Mouse (Mus musculus) MEL (cell line): ENCODE measurements around the gene Tnfrsf1b. TPM values are rescaled to one million over a fixed set of nuclear protein-coding genes. Genes with fewer than 3 reads are reported as not detected.

Experiments used
- DNase-seq: peaks from one replicate; pipeline ENCODE4 v3.0.0; 2011; ENCODE audit warnings: low read depth, low spot score
- H3K27ac ChIP-seq: 2 replicates; pipeline ENCODE4 v1.5.1; 2012; ENCODE audit warnings: low read depth, mild to moderate bottlenecking, control low read depth, low read length, moderate library complexity; ENCODE audit not compliant: control insufficient read depth
- H3K27me3 ChIP-seq, 2 experiments: fragments of 150-350 bp in 1 of 2; sonication (generic) in 1 of 2; 2 replicates each; pipeline ENCODE4 v1.6.1; 2012; ENCODE audit warnings: low read length in 2 of 2, mild to moderate bottlenecking in 2 of 2, improper control_type of control experiment in 1 of 2, moderate library complexity in 1 of 2; ENCODE audit not compliant: insufficient read depth in 2 of 2, control insufficient read depth in 1 of 2
- H3K36me3 ChIP-seq, 2 experiments: 2 replicates each; pipeline ENCODE4 v1.6.1; 2012 to 2014; ENCODE audit warnings: low read length in 2 of 2, improper control_type of control experiment in 1 of 2, inconsistent platforms in 1 of 2, mild to moderate bottlenecking in 1 of 2; ENCODE audit not compliant: insufficient read depth in 2 of 2, control insufficient read depth in 1 of 2
- H3K4me1 ChIP-seq, 2 experiments: fragments of 150-350 bp in 1 of 2; sonication (generic) in 1 of 2; 2 replicates each; pipeline ENCODE4 v1.6.1; 2012; ENCODE audit warnings: low read length in 2 of 2, improper control_type of control experiment in 1 of 2, mild to moderate bottlenecking in 1 of 2; ENCODE audit not compliant: insufficient read depth in 2 of 2, control insufficient read depth in 1 of 2
- H3K4me3 ChIP-seq, 2 experiments: fragments of 150-350 bp in 1 of 2; sonication (generic) in 1 of 2; 2 replicates each; pipeline ENCODE4 v1.5.1; 2012; ENCODE audit warnings: low read depth in 2 of 2, low read length in 2 of 2, mild to moderate bottlenecking in 2 of 2, moderate library complexity in 2 of 2, control low read depth in 1 of 2, improper control_type of control experiment in 1 of 2; ENCODE audit not compliant: control insufficient read depth in 1 of 2, insufficient read depth in 1 of 2
- H3K79me2 ChIP-seq: 2 replicates; pipeline ENCODE4 v1.6.1; 2012; ENCODE audit warnings: mild to moderate bottlenecking, low read length, moderate library complexity; ENCODE audit not compliant: control insufficient read depth, poor library complexity, insufficient read depth
- H3K9ac ChIP-seq: 2 replicates; pipeline ENCODE4 v1.6.1; 2012; ENCODE audit warnings: low read depth, mild to moderate bottlenecking, control low read depth, low read length, moderate library complexity; ENCODE audit not compliant: control insufficient read depth, poor library complexity, severe bottlenecking
- H3K9me3 ChIP-seq: fragments of 150-350 bp; sonication (generic); replicated peaks from 2 replicates; pipeline ENCODE4 v1.6.1; 2012; ENCODE audit warnings: mild to moderate bottlenecking, low read length, improper control_type of control experiment, moderate library complexity; ENCODE audit not compliant: insufficient read depth
- CHD2 ChIP-seq: IDR thresholded peaks from 2 replicates; pipeline ENCODE4 v1.6.1; 2011; ENCODE audit warnings: low read length, improper control_type of control experiment
- GABPA ChIP-seq: IDR thresholded peaks from 2 replicates; pipeline ENCODE4 v1.6.1; 2012; ENCODE audit warnings: low read depth, mild to moderate bottlenecking, inconsistent platforms, low read length, improper control_type of control experiment, moderate library complexity
- GATA1 ChIP-seq: IDR thresholded peaks from 2 replicates; pipeline ENCODE4 v1.6.1; 2011; ENCODE audit warnings: low read depth, low read length, improper control_type of control experiment
- HCFC1 ChIP-seq: IDR thresholded peaks from 2 replicates; pipeline ENCODE4 v1.6.1; 2012; ENCODE audit warnings: low read depth, mild to moderate bottlenecking, inconsistent platforms, low read length, improper control_type of control experiment, moderate library complexity
- KAT2A ChIP-seq: conservative IDR thresholded peaks from 2 replicates; pipeline ENCODE4 v1.6.1; 2012; ENCODE audit warnings: low read depth, low read length, improper control_type of control experiment, inconsistent platforms
- MAFK ChIP-seq: IDR thresholded peaks from 2 replicates; pipeline ENCODE4 v1.6.1; 2011; ENCODE audit warnings: low read depth, mild to moderate bottlenecking, low read length, improper control_type of control experiment, borderline replicate concordance
- MXI1 ChIP-seq: IDR thresholded peaks from 2 replicates; pipeline ENCODE4 v1.6.1; 2011; ENCODE audit warnings: mild to moderate bottlenecking, low read depth, low read length, improper control_type of control experiment
- MYC ChIP-seq: IDR thresholded peaks from 2 replicates; pipeline ENCODE4 v1.6.1; 2011; ENCODE audit warnings: low read depth, mild to moderate bottlenecking, low read length, improper control_type of control experiment, moderate library complexity
- NRF1 ChIP-seq: IDR thresholded peaks from 2 replicates; pipeline ENCODE4 v1.6.1; 2014; ENCODE audit warnings: low read depth, mild to moderate bottlenecking, inconsistent platforms, low read length, improper control_type of control experiment, moderate library complexity; ENCODE audit not compliant: poor library complexity, insufficient read depth, severe bottlenecking
- POLR2A ChIP-seq, 2 experiments: IDR thresholded peaks; 2 replicates each; pipeline ENCODE4 v1.6.1; 2011 to 2012; ENCODE audit warnings: low read length in 2 of 2, mild to moderate bottlenecking in 2 of 2, control low read depth in 1 of 2, improper control_type of control experiment in 1 of 2, low read depth in 1 of 2, moderate library complexity in 1 of 2; ENCODE audit not compliant: control insufficient read depth in 1 of 2, insufficient read depth in 1 of 2, poor library complexity in 1 of 2
- POLR2AphosphoS5 ChIP-seq: IDR thresholded peaks from 2 replicates; pipeline ENCODE4 v1.6.1; 2012; ENCODE audit warnings: low read depth, borderline replicate concordance, mild to moderate bottlenecking, inconsistent platforms, low read length, moderate library complexity, mixed read lengths
- RCOR1 ChIP-seq: IDR thresholded peaks from 2 replicates; pipeline ENCODE4 v1.6.1; 2012; ENCODE audit warnings: low read depth, mild to moderate bottlenecking, inconsistent platforms, low read length, improper control_type of control experiment
- TAL1 ChIP-seq: IDR thresholded peaks from 2 replicates; pipeline ENCODE4 v1.6.1; 2012; ENCODE audit warnings: mild to moderate bottlenecking, inconsistent platforms, low read length, moderate library complexity, mixed read lengths
- TBP ChIP-seq: IDR thresholded peaks from 2 replicates; pipeline ENCODE4 v1.8.0; 2011; ENCODE audit warnings: low read depth, low read length, improper control_type of control experiment
- TCF12 ChIP-seq: IDR thresholded peaks from 2 replicates; pipeline ENCODE4 v1.6.1; 2014; ENCODE audit warnings: low read depth, mild to moderate bottlenecking, inconsistent platforms, low read length, improper control_type of control experiment, moderate library complexity
- UBTF ChIP-seq: IDR thresholded peaks from 2 replicates; pipeline ENCODE4 v1.6.1; 2012; ENCODE audit warnings: low read depth, mild to moderate bottlenecking, inconsistent platforms, low read length, improper control_type of control experiment, moderate library complexity, borderline replicate concordance; ENCODE audit not compliant: insufficient read depth
- ZC3H11A ChIP-seq: IDR thresholded peaks from 2 replicates; pipeline ENCODE4 v1.6.1; 2012; ENCODE audit warnings: low read depth, mild to moderate bottlenecking, inconsistent platforms, low read length, improper control_type of control experiment
- ZKSCAN1 ChIP-seq: IDR thresholded peaks from 2 replicates; pipeline ENCODE4 v1.6.1; 2012; ENCODE audit warnings: low read depth, mild to moderate bottlenecking, inconsistent platforms, low read length, improper control_type of control experiment, moderate library complexity
- ZMIZ1 ChIP-seq: IDR thresholded peaks from 2 replicates; pipeline ENCODE4 v1.6.1; 2012; ENCODE audit warnings: low read depth, mild to moderate bottlenecking, inconsistent platforms, low read length, improper control_type of control experiment, moderate library complexity
- polyA plus RNA-seq, 2 experiments: library from polyadenylated mRNA; stranded (reverse) in 1 of 2; unstranded in 1 of 2; fragments of >175 nt in 1 of 2; fragments of >200 nt in 1 of 2; gene quantifications; 2 replicates each; pipeline versions ENCODE4 v1.2.1 to v1.2.4; 2012; ENCODE audit warnings: low replicate concordance in 2 of 2, low read depth in 1 of 2; ENCODE audit not compliant: insufficient read length in 2 of 2, insufficient read depth in 1 of 2, missing spikeins in 1 of 2
- total RNA-seq: library from RNA; depleted of rRNA; stranded (reverse); fragments of 300-350 nt; gene quantifications from 2 replicates; pipeline ENCODE4 v1.2.3, GENCODE M21; 2012

Gene Tnfrsf1b
- total and polyA plus RNA-seq, 3 experiments = 0.58 to 1.2 TPM; not detected in 1

DNA sequence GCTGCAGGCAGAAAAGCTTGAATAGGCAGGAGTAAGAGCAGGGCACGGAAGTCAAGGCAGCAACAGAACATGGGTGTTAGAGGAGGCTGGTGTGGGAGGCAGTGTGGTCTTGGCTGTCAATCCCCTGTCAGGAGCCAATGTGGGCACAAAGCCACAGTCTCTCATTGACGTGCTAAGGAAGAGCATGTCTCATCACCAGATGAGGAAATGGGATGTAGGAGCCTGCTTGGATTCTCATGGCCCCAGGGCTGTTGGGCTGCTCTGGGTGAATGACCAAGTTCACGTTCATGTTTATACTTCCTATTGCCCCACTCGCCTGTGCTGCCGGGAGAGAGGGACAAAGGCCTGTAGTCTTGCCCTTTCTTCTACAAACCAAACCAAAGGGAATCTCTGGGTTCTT lies 28.8 kb downstream of the Tnfrsf1b start:
- peaks cover 0 to 10% of the 10 kb centered on the region in 2 experiments; a peak in 2 of 4 replicates for H3K36me3 ChIP-seq
- no peak overlapping the region for H3K4me3 ChIP-seq
- no peak for DNase-seq
- no peaks in the 10 kb centered on the region for H3K9me3 ChIP-seq
- no peaks in the 10 kb centered on the region for H3K27me3 ChIP-seq
- no peaks in the 10 kb centered on the region for H3K79me2 ChIP-seq
- H3K27ac ChIP-seq = no peak overlapping the region
- H3K4me1 ChIP-seq = peaks cover 7 to 15% of the 10 kb centered on the region in 2 experiments
- no peak overlapping the region for H3K9ac ChIP-seq
- TF ChIP-seq POLR2AphosphoS5 (no peak), GABPA (no peak), ZKSCAN1 (no peak), NRF1 (no peak), ZC3H11A (no peak), MYC (no peak), UBTF (no peak)

DNA sequence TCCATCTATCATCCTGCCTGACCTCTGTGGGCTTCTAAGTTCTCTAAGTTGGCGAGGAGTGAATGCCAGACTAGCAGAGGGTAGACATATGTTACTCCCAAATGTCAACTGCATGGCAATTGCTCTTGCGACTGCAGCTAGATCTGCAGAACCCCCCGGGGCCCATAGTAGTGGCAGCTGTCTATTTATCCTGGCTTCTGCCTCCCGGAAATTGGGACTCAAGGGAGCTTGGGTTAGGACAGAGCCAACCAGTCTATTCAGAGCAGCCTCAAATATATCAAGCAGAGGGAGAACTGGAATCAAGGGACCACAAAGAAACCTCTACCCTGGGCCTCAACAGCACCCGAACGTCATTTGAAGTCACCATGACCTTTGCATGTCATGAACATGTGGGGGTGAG lies 29.6 kb downstream of the Tnfrsf1b start:
- Histone ChIP-seq H3K9ac (no peak overlapping the region), H3K79me2 (no peaks in the 10 kb centered on the region), H3K4me3 (no peak overlapping the region), H3K27ac (no peak overlapping the region), H3K9me3 (no peaks in the 10 kb centered on the region), H3K4me1 (peaks cover 5 to 9% of the 10 kb centered on the region in 2 experiments), H3K27me3 (no peaks in the 10 kb centered on the region), H3K36me3 (peaks cover 0 to 6% of the 10 kb centered on the region in 2 experiments; a peak in 2 of 4 replicates)
- DNase-seq = no peak
- TF ChIP-seq GABPA = no peak
- TF ChIP-seq HCFC1 = no peak
- TF ChIP-seq MXI1 = no peak
- no peak for TF ChIP-seq ZMIZ1
- no peak for TF ChIP-seq CHD2
- TF ChIP-seq POLR2A (IDR thresholded peaks at IDR 0.05; ENCODE audit: control insufficient read depth in 1 of 2, insufficient read depth in 1 of 2, low read depth in 1 of 2, low read length in 2 of 2, poor library complexity in 1 of 2) = no peak
- no peak for TF ChIP-seq TCF12
- no peak for TF ChIP-seq NRF1
- no peak for TF ChIP-seq GATA1
- TF ChIP-seq TBP = no peak
- no peak for TF ChIP-seq TAL1
- TF ChIP-seq MYC = no peak
- no peak for TF ChIP-seq RCOR1
- TF ChIP-seq ZKSCAN1 = no peak
- TF ChIP-seq MAFK = no peak
- TF ChIP-seq KAT2A = no peak
